Mouse (Mus musculus) erythroblast, embryonic 14.5 days (primary cell): ENCODE measurements around the gene Kcna5.

Experiments used
- GATA1 ChIP-seq: IDR thresholded peaks from 2 replicates; pipeline ENCODE4 v1.6.1; 2012; ENCODE audit warnings: low read length, inconsistent platforms, mixed read lengths
- TAL1 ChIP-seq: IDR thresholded peaks from 3 replicates; pipeline ENCODE4 v1.6.1; 2012; ENCODE audit warnings: low read length, inconsistent platforms, mixed read lengths

DNA sequence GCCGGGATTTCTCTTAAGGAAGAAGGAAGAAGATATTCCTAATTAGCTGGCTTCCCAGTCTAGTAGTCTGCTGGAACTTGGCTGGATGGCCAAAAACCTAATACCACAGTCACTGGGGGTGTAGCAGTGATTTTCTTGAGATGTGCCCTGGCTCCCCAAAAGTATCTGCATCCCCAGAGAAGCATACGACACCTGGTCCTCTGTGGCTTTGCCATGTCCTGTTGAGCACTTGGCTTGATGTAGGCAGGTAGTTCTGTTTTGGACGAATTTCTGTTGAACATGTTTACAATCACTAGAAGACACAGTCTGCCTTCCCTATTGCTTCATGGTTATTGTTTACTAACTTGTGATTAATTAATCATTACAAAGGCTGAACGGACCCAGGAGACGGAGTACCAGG, 37.8 kb upstream of the Kcna5 start:
- TF ChIP-seq TAL1: no peak
- TF ChIP-seq GATA1: no peak
